Mouse (Mus musculus) urinary bladder, postnatal 36 days (tissue): ENCODE measurements around the gene Cacna1f.

Experiments
- DNase-seq, 2 experiments: peaks; one replicate each; pipeline ENCODE4 v3.0.0; 2022; ENCODE audit warnings: low spot score in 2 of 2, mixed read lengths in 1 of 2

Cacna1f gene

DNA sequence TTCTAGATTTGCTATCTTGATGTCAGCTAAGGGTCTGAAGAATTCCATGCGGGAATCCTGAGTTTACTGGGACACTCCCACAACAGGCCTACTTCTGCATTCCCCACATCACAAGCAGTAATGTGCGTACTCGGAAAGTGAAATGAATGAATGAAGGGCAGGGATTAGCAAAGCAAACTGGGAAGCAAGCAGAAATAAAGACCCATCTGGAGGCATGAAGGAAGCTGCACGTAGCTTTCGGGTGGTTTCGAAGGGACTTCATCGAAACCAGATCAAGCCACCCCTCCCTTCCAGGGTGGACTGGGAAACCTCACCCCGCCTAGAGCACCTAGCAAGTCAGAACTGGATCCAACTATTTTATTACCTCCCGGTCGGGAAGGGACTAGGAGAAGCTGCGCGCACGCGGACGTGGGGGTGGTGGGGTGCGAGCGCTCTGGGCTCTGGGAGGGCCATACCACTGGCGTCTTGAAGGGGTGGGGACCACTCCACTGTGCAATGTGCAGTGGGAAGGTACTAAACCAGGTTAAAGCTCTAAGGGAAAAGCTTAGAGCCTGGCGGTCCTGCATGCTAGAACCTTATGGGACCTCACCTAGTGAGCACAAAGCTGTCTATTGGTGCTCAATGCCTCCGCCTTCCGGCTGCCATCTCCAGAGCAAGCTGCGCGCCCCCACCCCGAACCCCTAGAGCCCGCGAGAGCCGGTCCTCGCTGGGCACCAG lies 67.6 kb downstream of the Cacna1f start:
- peak in 1 of 2 experiments; percentile 34 for DNase-seq

DNA sequence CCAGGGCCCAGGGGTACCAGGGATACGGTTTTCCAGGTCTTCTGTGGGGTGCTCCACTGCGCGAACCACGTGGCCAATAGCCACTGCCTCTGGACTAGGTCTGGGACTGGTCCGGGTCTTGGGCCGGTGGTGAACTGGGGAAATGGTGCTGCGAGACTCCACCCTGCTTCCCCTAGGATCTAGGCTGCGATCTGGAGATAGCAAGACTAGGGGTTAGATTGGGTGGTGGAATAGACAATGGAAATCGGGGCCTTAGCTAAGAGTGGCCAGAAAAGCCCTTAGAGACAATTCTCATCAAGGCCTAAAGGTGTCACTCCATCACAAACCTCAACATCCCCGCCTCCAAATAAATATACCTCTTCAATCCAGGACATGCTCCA lies 68.1 kb downstream of the Cacna1f start:
- DNase-seq: no peak

DNA sequence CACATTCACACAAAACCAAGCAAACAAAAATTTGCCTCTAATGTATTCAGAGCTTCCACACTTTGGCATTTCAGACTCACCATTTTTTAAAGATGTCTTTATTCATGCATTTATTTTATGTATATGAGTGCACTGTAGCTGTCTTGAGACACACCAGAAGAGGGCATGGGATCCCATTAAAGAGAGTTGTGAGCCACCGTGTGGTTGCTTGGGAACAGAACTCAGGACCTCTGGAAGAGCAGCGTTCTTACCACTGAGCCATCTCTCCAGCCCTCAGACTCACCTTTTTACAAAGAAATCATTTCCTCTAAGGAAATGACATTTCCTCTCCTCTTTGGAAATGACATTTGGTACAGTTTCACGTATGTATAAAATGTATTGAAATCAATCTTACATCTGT lies 72.1 kb downstream of the Cacna1f start:
- DNase-seq: no peak

DNA sequence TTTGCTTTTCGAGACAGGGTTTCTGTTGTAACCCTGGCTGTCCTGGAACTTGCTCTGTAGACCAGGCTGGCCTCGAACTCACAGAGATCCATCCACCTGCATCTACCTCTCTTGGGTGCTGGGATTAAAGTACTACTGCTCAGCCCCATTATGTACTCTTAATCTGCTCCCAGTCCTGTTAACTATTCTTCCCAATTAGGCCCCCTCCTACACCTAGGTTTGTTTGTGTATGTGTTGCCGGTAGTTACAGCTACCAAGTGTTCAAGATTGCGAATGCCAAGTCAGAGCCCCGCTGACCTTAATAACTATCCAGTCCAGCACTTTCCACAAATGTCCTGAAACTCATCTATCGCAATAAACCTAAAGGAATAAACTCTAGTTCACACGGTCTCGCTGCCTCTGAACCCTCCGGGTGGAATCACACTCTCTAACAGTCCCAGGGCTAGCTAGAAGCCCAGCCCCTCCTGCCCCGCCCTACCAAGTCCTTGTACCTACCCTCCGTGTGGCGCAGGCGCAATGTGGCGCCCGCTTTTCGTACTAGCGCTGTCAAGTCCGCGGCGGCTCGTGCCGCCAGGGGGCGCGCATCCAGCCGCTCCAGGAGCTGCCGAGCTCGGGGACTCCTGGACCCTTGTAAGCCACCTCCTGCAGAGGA lies 72.6 kb downstream of the Cacna1f start:
- DNase-seq: peak; percentile 71 to 88

DNA sequence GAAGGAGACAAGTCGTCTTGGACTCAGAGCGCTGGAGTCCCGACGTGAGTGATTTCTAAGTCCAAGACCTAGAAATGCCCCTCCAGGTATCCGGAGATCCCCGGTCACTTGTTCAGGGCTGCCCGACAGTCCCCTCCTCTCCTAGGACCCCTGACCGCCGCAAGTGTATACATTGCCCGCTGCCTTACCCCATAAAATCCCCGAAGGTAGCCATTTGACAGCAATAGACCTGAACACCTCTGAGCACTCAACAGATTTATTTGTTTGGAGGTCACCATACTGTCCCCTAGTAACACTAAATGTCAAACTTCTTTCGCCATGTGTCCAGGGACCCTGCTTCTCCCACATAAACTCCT lies 73.2 kb downstream of the Cacna1f start:
- DNase-seq: no peak

DNA sequence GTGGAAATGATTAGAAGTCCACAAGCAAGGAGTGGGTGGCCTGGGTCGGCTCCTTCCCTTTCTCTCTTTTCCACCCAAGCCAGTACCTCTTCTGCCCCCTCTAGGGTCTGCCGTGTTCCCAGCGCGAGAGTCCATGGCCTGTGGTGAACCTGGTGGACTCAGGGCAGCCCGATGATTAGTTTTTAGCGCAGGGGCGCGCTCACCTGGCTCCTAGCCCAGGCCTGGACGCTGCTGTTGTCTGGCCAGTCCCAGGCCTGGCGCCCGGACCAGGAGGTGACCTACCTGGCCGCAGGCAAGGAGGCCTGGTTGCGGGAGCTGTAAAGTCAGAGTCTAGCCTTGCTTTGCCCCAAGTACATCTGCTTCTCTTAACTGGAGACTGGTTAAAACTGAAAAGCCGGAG lies 74.0 kb downstream of the Cacna1f start, which contains the start of gene Magix:
TSS of gene Magix (minus strand) at position 388 of the 400 bp plus-strand sequence.
- no peak for DNase-seq
